Mouse (Mus musculus) heart, postnatal 25 days (tissue): ENCODE data around the gene Tspan1. TPM values are rescaled to one million over a fixed set of nuclear protein-coding genes. Genes with fewer than 3 reads are reported as not detected.

Experiments used
- DNase-seq: peaks from one replicate; pipeline ENCODE4 v3.0.0; 2022; ENCODE audit warnings: low spot score
- intact Hi-C: fragments of 180-260 bp; cut with DNase I; formaldehyde crosslinking; loops from one replicate; pipeline ENCODE4 v1.15.1; 2025
- total RNA-seq, 2 experiments: library from RNA; stranded (reverse); gene quantifications; 2 replicates each; pipeline ENCODE4 v1.2.3; 2021

The Tspan1 gene
- total RNA-seq, 2 experiments from 2014 or later: not detected

- intact Hi-C loops: loop anchor here (5.0 kb wide), 2 partner anchors 78 to 153 kb away; no protein-coding TSS in a partner anchor
- no peak for DNase-seq
Measured at GRCm38 (mm10) chr4:116169353-116169672, 1.9 kb upstream of the Tspan1 start.

DNA sequence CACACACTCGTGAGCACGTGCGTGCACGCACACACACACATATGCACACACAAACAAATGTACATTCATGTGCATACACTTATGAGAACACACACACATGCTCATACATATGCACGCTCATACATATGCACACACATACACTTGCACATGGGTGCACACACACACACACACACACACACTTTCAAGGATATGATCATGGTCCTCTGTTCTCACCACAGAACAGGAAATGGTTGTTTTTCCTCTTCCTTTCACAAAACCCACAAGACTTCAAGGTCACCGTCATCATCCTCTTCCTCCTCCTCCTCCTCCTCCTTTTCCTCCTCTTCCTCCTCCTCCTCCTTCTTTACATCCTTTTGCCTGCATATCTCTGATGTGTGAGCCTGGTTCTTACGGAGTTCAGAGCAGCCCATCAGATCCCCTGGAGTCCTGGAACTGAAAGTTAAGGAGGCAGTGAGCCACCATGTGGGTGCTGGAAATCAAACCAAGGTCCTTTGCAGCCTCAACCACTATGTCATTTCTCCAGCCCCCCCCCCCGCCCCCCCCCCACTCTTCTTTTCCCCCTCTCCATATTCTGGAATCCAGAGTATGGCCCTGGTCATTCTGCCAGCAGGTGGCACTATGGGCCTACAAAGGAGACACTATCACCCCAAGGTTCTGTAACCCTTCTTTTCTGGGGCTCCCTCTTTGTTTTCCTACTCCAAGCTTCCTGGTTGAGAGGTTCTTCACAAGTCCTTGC lies 1.4 kb upstream of the Tspan1 start:
- DNase-seq: no peak
- intact Hi-C loops: loop anchor here (1.0 to 5.0 kb wide), 3 partner anchors 33 to 154 kb away; no protein-coding TSS in a partner anchor

DNA sequence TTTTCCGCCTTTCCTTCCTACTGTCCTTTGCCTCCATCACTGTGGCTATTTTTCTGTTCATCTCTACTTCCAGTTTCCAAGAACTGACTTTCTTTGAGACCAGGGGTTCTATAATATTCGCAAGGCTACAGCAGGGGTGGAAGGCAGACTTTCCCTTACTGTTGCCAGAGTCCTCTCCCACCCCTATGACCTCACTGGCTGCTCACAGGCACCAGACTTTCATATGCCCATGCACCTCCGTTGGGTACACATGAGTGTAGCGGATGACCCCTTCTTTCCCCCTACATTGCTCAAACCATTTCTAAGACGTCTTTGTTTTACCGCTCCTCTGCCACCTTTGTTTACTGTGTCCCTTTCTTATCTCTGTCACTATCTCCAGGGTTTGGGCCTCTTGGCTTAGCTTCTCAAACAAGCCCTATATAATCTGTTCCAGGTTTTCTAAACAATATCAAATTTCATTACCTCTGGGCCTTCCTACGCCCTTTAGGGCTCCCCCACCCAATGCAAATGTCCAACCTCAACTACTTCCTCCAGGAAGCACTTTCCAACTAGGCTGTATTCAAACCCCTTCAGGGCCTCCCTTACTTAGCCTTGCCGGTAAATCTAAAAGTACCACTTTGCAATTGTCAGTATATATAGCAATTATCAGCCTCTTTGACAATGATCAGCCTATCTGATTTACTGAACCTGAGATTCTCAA lies 1.5 kb downstream of the Tspan1 start:
- intact Hi-C loops: loop anchor here (2.0 to 5.0 kb wide), 3 partner anchors 81 to 156 kb away; no protein-coding TSS in a partner anchor
- DNase-seq: no peak

DNA sequence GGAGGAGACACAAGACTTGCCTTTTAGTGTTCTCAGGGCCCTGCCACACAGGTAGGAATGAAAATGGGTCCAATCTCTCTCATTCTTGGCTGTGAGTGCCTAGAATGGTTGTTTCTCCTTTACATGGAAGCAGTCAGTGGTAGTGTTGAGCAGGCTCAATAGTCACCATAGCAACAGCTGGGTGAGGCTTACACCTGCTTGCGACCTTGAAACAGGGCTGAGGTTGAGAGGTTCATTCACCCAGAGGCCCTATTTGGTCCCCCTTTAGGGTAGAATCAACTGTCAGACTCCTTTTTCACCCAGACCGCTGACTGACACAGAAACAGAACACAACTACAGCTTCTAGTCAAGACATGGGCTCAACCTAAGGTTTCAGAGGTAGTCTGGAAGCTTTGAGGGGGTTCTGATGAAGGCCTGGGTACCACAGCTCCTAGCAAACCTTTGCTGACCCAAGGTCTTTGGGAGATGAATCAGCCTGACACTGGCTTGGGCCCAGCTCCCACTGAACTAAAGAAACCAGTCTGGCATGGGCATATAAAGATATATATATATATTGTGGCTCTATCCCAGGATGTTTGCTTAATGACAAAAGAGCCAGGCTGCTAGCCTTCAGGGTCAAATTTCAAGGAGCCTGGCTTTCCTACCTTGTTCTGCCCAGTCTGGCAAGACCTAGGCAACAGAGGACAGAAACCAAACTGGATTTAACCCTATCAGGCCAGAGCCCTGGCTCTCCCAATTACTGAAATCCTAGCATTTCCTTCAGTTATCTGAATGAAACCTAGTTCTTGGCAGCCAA lies 2.4 kb downstream of the Tspan1 start:
- intact Hi-C loops: loop anchor here (5.0 kb wide), 2 partner anchors 82 to 157 kb away; no protein-coding TSS in a partner anchor
- DNase-seq: no peak

DNA sequence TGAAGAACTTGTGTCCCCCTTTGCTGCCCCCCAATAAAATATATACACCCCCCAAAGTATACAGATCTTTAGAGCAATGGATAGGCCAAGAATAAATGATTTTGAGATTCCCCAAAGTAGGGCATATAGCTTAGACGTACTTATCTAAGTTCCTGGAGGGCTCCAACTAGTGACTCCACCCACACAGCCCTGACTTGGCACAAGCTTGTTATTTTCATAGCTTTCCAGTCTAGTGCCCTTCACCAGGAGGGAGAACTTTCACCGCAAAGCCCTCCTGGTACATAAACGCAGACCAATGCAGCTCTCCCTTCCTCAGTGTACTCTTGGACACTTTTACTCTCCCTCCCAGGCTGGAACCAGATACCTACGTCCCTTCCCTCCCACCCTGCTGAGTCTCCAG lies 5.3 kb downstream of the Tspan1 start:
- no peak for DNase-seq
- intact Hi-C loops: no loop called here

- intact Hi-C loops: no loop called here
- DNase-seq: no peak
Measured at GRCm38 (mm10) chr4:116160769-116161168, 6.6 kb downstream of the Tspan1 start.

- intact Hi-C loops: no loop called here
- DNase-seq: no peak
Measured at GRCm38 (mm10) chr4:116159912-116160311, 7.5 kb downstream of the Tspan1 start.

DNA sequence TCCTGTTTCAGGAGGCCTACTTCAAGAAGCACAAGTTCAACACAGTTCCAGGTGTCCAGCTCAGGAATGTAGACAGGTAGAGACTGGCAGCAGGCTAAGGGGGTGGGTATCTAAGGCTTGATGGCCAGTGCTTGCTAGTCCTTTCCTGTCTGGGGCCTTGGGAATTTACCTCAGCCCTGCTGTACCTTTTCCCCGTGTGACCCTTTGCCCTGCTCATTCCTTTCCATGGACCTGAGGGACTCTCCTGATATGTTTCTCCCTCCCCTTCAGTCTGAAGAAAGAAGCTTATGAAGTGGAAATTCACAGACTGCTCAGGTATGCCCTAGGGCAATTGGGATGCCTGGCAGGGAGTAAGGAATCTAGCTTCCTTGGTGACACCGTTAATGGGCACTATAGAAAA lies 9.5 kb downstream of the Tspan1 start:
- intact Hi-C loops: no loop called here

GRCm38 (mm10) chr4:116152702-116153101 lies 14.7 kb downstream of the Tspan1 start:
- intact Hi-C loops: no loop called here
- no peak for DNase-seq

More for the DNA sequence above, 9.5 kb downstream of the Tspan1 start:
- DNase-seq: no peak

DNA sequence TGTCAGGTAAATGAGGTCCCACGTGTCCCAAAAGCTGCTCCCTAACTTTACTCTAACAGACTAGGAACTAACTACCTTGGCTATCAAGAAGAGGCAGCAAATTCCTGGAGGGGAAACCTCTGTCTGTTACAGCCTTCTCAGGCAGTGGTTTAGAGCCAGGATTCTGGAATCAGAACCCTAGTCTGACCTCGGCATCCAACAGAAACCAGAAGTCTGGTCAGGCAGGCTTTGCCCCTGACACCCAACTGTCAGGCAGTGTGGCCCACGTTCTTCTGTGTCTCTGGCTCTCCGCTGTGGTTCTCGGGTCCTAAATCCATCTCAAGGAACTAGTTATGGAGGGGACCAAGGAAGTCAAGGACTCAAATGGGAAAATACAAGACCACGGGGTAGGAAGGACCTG lies 16.2 kb downstream of the Tspan1 start, which contains the start of gene Lurap1:
Gene Lurap1, minus strand, starts transcription at position 101 of the 400 bp plus-strand sequence.
- no peak for DNase-seq
- intact Hi-C loops: no loop called here

DNA sequence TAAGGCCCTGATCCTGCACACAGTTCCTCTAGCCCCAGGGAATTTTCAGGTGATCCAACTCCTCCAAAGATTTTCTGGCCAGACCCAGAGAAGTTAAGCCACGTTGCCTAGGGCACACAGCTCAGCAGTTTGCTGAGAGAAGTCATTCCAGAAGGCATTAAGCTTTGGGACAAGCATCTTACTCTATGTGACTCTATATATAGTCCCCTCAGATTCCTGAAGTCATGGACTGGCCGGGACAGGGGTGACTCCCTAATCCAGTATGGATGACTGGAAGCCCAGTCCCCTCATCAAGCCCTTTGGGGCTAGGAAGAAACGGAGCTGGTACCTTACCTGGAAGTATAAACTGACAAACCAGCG lies 16.6 kb downstream of the Tspan1 start:
- intact Hi-C loops: no loop called here
- DNase-seq: no peak

DNA sequence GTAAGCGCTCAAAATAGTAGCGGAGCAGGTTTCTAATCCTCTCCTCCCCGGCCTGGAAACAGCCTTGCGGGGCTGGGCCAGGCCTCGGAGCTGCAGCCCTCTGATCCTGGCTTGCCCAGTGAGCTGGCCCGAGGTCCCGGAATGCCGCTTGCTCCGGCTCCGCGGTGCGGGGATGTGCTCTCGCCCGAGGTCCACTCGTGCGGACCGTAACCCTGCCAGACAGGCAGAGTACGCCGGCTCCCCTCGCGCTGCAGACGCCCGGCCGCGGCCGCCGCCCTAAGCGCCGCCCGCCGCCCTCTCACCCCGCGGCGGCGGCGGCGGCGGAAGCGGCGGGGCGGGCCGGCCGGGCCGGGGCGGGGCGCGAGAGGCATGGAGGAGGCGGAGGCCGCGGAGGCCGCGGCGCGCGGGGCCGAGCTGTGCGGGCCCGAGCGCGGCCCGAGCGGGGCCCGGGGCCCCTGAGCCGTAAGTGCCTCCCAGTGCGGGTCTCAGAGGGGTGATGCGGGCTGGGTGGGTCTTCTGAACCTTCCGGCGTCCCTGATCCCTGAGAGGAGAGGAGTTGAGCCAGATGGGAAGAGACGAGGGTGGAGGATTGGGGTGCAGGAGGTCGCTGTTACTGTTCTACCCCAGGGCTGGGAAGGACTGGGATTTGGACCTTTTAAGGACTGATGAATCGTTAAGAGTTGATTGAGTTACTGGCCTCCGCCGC lies 17.1 kb downstream of the Tspan1 start:
- intact Hi-C loops: no loop called here
- peak; percentile 25 for DNase-seq

DNA sequence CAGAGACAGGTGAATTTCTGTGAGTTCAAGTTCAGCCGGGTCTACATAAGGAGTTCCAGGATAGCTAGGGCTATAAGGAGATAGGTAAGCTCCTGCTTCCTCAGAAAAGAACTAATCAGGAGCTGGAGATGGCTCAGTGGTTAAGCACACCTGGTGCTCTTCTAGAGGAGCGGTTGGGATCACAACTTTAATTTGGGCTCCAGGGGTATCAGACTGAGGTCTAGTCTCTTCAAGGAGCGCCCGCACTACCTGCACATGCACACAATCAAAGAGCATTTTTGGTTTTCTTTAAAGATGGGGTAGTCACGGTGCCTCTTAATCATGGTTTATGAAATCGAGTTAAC lies 17.6 kb downstream of the Tspan1 start:
- intact Hi-C loops: loop anchor here (2.0 kb wide), 1 partner anchor 75 kb away; the partner anchor contains the start of genes Lrrc41 and Uqcrh
- DNase-seq: no peak

- peak; percentile 48 for DNase-seq
- intact Hi-C loops: no loop called here
Measured at GRCm38 (mm10) chr4:116143891-116144717, 23.3 kb downstream of the Tspan1 start.

- intact Hi-C loops: no loop called here
- no peak for DNase-seq
Measured at GRCm38 (mm10) chr4:116143317-116143811, 24.0 kb downstream of the Tspan1 start.

DNA sequence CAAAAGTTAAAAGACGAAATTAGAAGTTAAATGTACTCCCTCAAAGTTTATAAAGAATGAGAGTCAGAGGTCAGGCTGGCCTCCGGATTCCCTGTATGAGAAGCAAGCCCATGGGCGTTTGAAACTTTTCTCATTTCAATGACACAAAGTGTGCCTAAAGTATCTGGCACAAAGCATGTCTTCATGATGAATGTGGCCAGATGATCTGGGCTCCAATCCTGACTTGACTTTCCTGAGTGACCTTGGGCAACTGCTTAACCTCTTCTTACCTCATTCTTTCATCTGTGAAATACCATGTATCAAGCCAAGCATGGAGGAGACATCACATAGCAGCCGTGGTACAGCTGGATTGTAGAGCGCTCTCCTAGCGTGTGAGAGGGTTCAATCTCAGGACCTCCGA lies 25.1 kb downstream of the Tspan1 start:
- intact Hi-C loops: no loop called here
- DNase-seq: no peak

- no peak for DNase-seq
- intact Hi-C loops: no loop called here
Measured at GRCm38 (mm10) chr4:116141736-116142135, 25.7 kb downstream of the Tspan1 start.

GRCm38 (mm10) chr4:116140801-116141574 lies 26.4 kb downstream of the Tspan1 start:
- no peak for DNase-seq
- intact Hi-C loops: no loop called here
